Mouse (Mus musculus) heart, postnatal 0 days (tissue): Measurements from ENCODE around the gene Alyref.

Experiments used
- CTCF ChIP-seq: IDR thresholded peaks from 2 replicates; pipeline ENCODE4 v1.5.1; 2016; ENCODE audit warnings: antibody characterized with exemption, control low read depth, low read depth
- EP300 ChIP-seq: IDR thresholded peaks from 2 replicates; pipeline ENCODE4 v1.6.1; 2016; ENCODE audit warnings: antibody characterized with exemption, low read depth

DNA sequence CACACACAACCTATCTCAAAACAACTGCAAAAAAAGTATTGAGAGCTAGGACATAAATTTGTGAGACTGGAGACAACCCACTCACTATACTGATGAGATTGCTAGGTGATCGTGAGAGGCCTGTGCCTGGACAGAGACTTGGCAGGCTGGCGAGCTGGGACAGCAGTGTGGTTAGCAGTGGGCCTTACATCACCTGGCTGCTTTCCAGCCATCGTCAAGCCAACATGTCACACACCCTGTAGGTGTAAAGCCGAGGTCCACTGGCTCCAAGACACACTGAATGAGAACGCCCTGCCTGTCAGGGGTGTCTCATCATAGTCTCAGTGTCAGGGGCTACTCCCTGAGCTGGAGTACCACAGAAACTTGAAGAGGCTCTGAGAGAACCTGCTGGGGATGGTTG lies 45.4 kb downstream of the Alyref start:
- TF ChIP-seq CTCF, result no peak
- no peak for TF ChIP-seq EP300
